Mouse (Mus musculus) ES-Bruce4 (cell line): Measurements from ENCODE around the gene C1qa. TPM values are rescaled to one million over a fixed set of nuclear protein-coding genes. Genes with fewer than 3 reads are reported as not detected.

Source experiments
- H3K27ac ChIP-seq: 2 replicates; pipeline ENCODE4 v1.5.1; 2012; ENCODE audit warnings: low read length, inconsistent platforms; ENCODE audit not compliant: insufficient read depth
- H3K27me3 ChIP-seq: 2 replicates; pipeline ENCODE4 v1.6.1; 2012; ENCODE audit warnings: mild to moderate bottlenecking, low read length, inconsistent platforms; ENCODE audit not compliant: control insufficient read depth, poor library complexity, insufficient read depth, severe bottlenecking
- H3K36me3 ChIP-seq: 2 replicates; pipeline ENCODE4 v1.6.1; 2012; ENCODE audit warnings: inconsistent platforms, mild to moderate bottlenecking, low read length, moderate library complexity; ENCODE audit not compliant: control insufficient read depth, poor library complexity, insufficient read depth, severe bottlenecking
- H3K4me1 ChIP-seq: one replicate; pipeline ENCODE4 v1.8.1; 2011; ENCODE audit warnings: low read length; ENCODE audit not compliant: control insufficient read depth, insufficient read depth
- H3K4me3 ChIP-seq: 2 replicates; pipeline ENCODE4 v1.5.1; 2011; ENCODE audit warnings: low read depth, mild to moderate bottlenecking, low read length
- H3K9ac ChIP-seq: 2 replicates; pipeline ENCODE4 v1.6.1; 2012; ENCODE audit warnings: low read depth, mild to moderate bottlenecking, inconsistent platforms; ENCODE audit not compliant: poor library complexity, severe bottlenecking
- H3K9me3 ChIP-seq: replicated peaks from 2 replicates; pipeline ENCODE4 v1.6.1; 2012; ENCODE audit warnings: mild to moderate bottlenecking, low read length, inconsistent platforms; ENCODE audit not compliant: control insufficient read depth, poor library complexity, insufficient read depth, severe bottlenecking
- CTCF ChIP-seq: IDR thresholded peaks from one replicate; pipeline ENCODE4 v1.8.1; 2011; ENCODE audit warnings: low read depth, low read length
- EP300 ChIP-seq: IDR thresholded peaks from 2 replicates; pipeline ENCODE4 v1.6.1; 2011; ENCODE audit warnings: low read depth, low read length; ENCODE audit not compliant: insufficient read depth
- POLR2A ChIP-seq: IDR thresholded peaks from one replicate; pipeline ENCODE4 v1.8.1; 2011; ENCODE audit warnings: low read length; ENCODE audit not compliant: insufficient read depth
- polyA plus RNA-seq: library from polyadenylated mRNA; stranded (reverse); fragments of >200 nt; gene quantifications from 2 replicates; pipeline ENCODE4 v1.2.4, GENCODE M21; 2011; ENCODE audit warnings: low read depth; ENCODE audit not compliant: missing spikeins, insufficient read depth, insufficient read length

The C1qa gene
- polyA plus RNA-seq, 1 experiment, result not detected

DNA sequence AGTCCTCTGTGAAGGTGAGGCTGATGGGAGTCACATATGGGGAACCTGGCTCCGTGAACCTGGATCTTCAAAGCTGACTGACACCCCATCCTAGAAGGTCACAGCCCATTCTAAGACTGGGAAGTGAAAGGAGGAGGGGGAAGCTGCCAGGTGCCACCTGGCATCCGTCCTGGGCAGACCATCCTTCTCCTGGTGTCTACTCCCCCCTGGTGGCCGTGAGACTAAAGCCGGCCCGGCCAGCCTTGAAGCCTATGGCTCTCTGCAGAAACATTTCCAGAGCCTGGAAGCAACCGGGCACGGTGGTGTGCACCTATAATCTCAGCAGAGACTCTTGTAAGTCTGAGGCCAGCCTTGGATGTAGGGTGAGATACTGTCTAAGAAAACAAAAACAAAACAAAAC lies 21.6 kb downstream of the C1qa start:
- H3K9ac ChIP-seq, result no peak overlapping the region
- H3K4me3 ChIP-seq, result no peak overlapping the region
- no peaks in the 10 kb centered on the region for H3K9me3 ChIP-seq
- no peaks in the 10 kb centered on the region for H3K4me1 ChIP-seq
- H3K36me3 ChIP-seq, result no peaks in the 10 kb centered on the region
- TF ChIP-seq EP300, result no peak
- peak; percentile 74 for TF ChIP-seq CTCF
- H3K27ac ChIP-seq, result no peak overlapping the region
- no peaks in the 10 kb centered on the region for H3K27me3 ChIP-seq

DNA sequence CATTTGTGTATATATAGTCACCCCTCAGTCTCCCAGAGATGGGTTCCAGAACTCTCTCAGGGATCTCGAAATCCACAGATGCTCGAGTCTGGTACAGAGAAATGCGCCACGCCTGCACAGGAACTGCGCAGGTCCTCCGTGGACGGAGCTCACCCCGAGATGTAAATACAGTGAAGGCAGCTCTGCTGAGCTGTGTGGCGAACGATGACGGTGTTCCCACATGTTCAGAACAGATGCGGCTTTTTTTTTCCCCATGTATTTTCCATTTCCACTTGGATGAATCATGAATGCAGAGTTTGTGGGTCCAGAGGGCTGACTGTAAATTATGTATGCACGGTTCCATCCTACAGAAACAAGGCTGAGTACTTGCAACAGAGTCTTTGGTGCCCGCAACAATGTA lies 23.6 kb downstream of the C1qa start:
- TF ChIP-seq EP300 (no peak), POLR2A (no peak), CTCF (no peak)
- H3K4me3 ChIP-seq, result no peak overlapping the region
- no peak overlapping the region for H3K9ac ChIP-seq
- no peaks in the 10 kb centered on the region for H3K9me3 ChIP-seq
- H3K27me3 ChIP-seq, result no peaks in the 10 kb centered on the region
- no peaks in the 10 kb centered on the region for H3K4me1 ChIP-seq
- H3K27ac ChIP-seq, result no peak overlapping the region
- no peaks in the 10 kb centered on the region for H3K36me3 ChIP-seq

DNA sequence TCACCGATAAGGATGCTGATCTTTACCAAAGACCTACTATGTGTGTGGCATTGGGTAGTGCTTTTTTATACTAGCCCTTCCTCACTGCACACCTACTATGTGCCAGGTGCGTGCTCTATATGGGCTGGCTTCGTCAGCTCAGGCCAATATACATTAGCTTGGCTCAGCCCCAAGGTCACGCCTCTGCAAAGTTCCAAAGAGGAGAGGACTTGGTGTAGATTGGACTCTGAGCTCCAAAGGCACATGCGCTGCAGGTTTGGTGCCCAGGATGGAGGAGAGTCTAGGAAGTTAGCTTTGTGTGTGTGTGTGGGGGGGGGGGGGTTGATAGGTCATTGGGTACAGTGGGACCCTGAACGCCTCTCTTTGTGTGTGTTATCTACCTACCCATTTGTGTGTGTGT lies 30.2 kb downstream of the C1qa start:
- no peak overlapping the region for H3K4me3 ChIP-seq
- H3K27me3 ChIP-seq, result no peaks in the 10 kb centered on the region
- no peaks in the 10 kb centered on the region for H3K9me3 ChIP-seq
- TF ChIP-seq CTCF, result no peak
- TF ChIP-seq EP300, result no peak
- H3K4me1 ChIP-seq, result no peaks in the 10 kb centered on the region
- H3K36me3 ChIP-seq, result no peaks in the 10 kb centered on the region
- H3K9ac ChIP-seq, result no peak overlapping the region
- no peak overlapping the region for H3K27ac ChIP-seq

DNA sequence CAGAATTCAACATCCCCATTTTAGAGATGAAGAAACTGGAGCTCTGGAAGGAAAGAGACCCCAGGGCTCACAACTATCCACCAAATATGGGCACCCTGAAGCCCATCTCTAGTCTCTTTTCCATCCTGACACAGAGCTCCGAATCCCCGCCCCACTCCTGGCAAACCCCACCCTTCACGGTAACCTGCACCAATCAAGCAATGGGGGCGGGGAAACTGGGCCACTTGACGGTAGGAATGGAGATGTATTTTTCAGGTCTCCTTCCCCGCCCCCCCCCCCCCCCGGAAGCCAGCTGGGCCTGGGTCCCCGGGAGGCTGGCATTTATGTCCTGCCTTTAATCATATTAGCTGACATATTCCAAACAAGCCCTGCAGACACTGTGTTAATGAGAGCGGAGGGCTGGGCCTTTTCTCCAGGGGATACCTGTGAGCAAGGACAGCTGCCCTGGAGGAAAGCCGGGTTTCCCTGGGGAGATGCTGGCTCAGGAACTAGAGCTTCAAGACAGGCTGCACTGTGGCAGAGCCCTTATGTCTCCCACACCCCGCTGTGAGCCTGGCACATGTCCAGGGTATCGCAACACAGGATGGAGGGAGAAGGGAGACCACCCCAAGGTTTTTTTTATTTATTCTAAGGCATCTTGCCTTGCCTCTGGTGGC lies 30.8 kb downstream of the C1qa start:
- H3K36me3 ChIP-seq, result no peaks in the 10 kb centered on the region
- H3K9me3 ChIP-seq, result no peaks in the 10 kb centered on the region
- no peak overlapping the region for H3K4me3 ChIP-seq
- no peak overlapping the region for H3K9ac ChIP-seq
- no peaks in the 10 kb centered on the region for H3K27me3 ChIP-seq
- no peak for TF ChIP-seq CTCF
- TF ChIP-seq POLR2A, result no peak
- H3K27ac ChIP-seq, result no peak overlapping the region
- H3K4me1 ChIP-seq, result no peaks in the 10 kb centered on the region

DNA sequence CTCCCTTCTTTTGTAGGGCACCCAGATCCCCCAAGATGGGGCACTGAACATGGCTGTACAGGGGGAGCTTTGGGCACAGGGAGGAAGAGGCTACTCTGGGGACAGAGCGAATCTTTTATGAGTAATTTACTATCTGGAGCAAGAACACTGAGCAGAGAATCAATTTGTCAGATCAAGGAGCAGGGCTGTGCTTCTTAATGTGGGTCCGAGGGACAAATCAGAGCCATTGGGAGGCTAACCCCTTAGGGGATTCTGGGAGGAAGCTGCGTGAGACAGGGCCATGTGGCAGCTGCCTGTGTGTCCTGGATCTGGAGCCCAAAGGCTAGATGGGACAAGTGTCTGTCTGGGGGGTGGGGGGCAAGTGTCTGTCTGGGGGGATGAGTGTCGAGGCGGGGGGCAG lies 33.1 kb downstream of the C1qa start:
- H3K4me3 ChIP-seq, result no peak overlapping the region
- TF ChIP-seq EP300 (no peak), POLR2A (no peak), CTCF (no peak)
- H3K27me3 ChIP-seq, result no peaks in the 10 kb centered on the region
- no peak overlapping the region for H3K9ac ChIP-seq
- no peaks in the 10 kb centered on the region for H3K36me3 ChIP-seq
- H3K27ac ChIP-seq, result no peak overlapping the region
- H3K4me1 ChIP-seq, result no peaks in the 10 kb centered on the region
- no peaks in the 10 kb centered on the region for H3K9me3 ChIP-seq

DNA sequence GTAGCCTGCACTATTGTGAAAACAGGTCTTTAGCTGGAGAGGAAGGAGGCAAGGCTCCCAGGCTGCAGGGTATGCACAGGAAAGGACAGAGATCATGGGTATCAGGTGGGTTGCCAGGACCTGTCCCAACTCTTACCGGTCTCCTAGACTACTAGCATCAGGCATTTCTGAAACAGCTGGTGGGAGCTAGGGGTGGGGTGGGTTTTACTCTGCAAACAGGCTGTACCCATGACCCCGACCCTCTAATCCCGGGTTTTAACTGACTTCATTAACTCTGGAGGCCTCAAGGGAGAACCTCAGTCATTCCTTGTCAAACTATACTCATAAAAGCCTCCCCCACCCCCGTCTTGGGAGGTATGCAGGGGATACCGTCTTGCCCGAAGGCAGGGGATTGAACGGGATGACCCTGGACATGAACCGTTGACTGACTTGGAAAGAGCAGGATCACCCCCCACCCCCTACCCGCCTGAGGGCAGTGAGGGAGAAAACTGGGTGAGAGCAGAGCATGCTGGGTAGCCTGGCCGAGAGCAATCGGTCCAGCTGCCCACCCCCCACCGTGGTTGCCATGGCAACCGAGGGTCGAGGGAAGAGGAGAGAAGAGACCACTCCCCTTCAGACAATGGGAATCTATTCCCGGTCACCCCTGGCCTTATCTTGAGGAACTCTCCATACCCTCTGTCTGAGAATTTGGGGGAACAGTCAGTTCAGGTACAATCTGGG lies 33.7 kb downstream of the C1qa start:
- TF ChIP-seq CTCF (no peak), EP300 (no peak), POLR2A (no peak)
- no peaks in the 10 kb centered on the region for H3K9me3 ChIP-seq
- H3K4me3 ChIP-seq, result no peak overlapping the region
- no peaks in the 10 kb centered on the region for H3K36me3 ChIP-seq
- no peak overlapping the region for H3K9ac ChIP-seq
- no peaks in the 10 kb centered on the region for H3K4me1 ChIP-seq
- no peak overlapping the region for H3K27ac ChIP-seq
- H3K27me3 ChIP-seq, result no peaks in the 10 kb centered on the region
